Mouse (Mus musculus) liver (tissue): ENCODE data around the gene Sparc.

ENCODE experiments used
- DNase-seq: peaks from one replicate; pipeline ENCODE4 v3.0.0-alpha.2; 2020; ENCODE audit warnings: mixed read lengths

Gene Sparc

GRCm38 (mm10) chr11:55358094-55358783 lies 64.7 kb downstream of the Sparc start:
- no peak for DNase-seq

GRCm38 (mm10) chr11:55356846-55357245 lies 66.1 kb downstream of the Sparc start:
- DNase-seq = no peak
